Mouse (Mus musculus) G1E (cell line): Measurements from ENCODE around the gene Glt8d2. TPM values are rescaled to one million over a fixed set of nuclear protein-coding genes. Genes with fewer than 3 reads are reported as not detected.

ENCODE experiments used
- ATAC-seq: 2 replicates; pipeline ENCODE4 v1.8.0; 2016; ENCODE audit warnings: mild to moderate bottlenecking; ENCODE audit not compliant: insufficient number of reproducible peaks, poor library complexity, low FRiP score, severe bottlenecking; ENCODE audit errors: extremely low read depth
- DNase-seq: peaks from one replicate; pipeline ENCODE4 v3.0.0; 2012; ENCODE audit warnings: low spot score
- H3K27me3 ChIP-seq: 2 replicates; pipeline ENCODE4 v1.6.1; 2012; ENCODE audit warnings: mild to moderate bottlenecking, low read length, inconsistent platforms; ENCODE audit not compliant: insufficient read depth
- H3K36me3 ChIP-seq: replicated peaks from 2 replicates; pipeline ENCODE3; 2012; ENCODE audit warnings: mild to moderate bottlenecking, inconsistent platforms
- H3K4me1 ChIP-seq: 2 replicates; pipeline ENCODE4 v1.6.1; 2012; ENCODE audit warnings: low read depth, low read length, inconsistent platforms, mixed read lengths; ENCODE audit not compliant: insufficient read depth
- H3K4me3 ChIP-seq: 2 replicates; pipeline ENCODE4 v1.5.1; 2012; ENCODE audit warnings: low read depth, mild to moderate bottlenecking, inconsistent platforms, low read length, moderate library complexity, mixed read lengths
- H3K9me3 ChIP-seq: replicated peaks from 2 replicates; pipeline ENCODE4 v1.6.1; 2012; ENCODE audit warnings: inconsistent platforms
- CTCF ChIP-seq: IDR thresholded peaks from 2 replicates; pipeline ENCODE4 v1.5.1; 2012; ENCODE audit warnings: low read depth, low read length, inconsistent platforms, mixed read lengths
- GATA1 ChIP-seq: IDR thresholded peaks from 2 replicates; pipeline ENCODE4 v1.6.1; 2012; ENCODE audit warnings: borderline replicate concordance, low read length, inconsistent platforms, mixed read lengths
- GATA2 ChIP-seq: IDR thresholded peaks from 2 replicates; pipeline ENCODE4 v1.6.1; 2012; ENCODE audit warnings: low read depth, low read length, inconsistent platforms, borderline replicate concordance
- POLR2AphosphoS5 ChIP-seq: IDR thresholded peaks from 2 replicates; pipeline ENCODE4 v1.6.1; 2012; ENCODE audit warnings: low read depth, low read length, inconsistent platforms; ENCODE audit not compliant: insufficient replicate concordance
- TAL1 ChIP-seq: conservative IDR thresholded peaks from 2 replicates; pipeline ENCODE4 v1.6.1; 2012; ENCODE audit warnings: low read depth, low read length, inconsistent platforms, mixed read lengths
- polyA plus RNA-seq: library from polyadenylated mRNA; stranded (reverse); fragments of >175 nt; gene quantifications from 2 replicates; pipeline ENCODE4 v1.2.3, GENCODE M21; 2012
- total RNA-seq, 2 experiments: library from RNA; stranded (forward) in 1 of 2; stranded (reverse) in 1 of 2; fragments of 200-1000 nt in 1 of 2; fragments of >200 nt in 1 of 2; fragmentation: Nextera tagmentation in 1 of 2; gene quantifications; 2 replicates each; pipeline ENCODE4 v1.2.3; 2014 to 2017

The Glt8d2 gene
- total and polyA plus RNA-seq, 3 experiments, result 0.33 TPM; not detected in 2

DNA sequence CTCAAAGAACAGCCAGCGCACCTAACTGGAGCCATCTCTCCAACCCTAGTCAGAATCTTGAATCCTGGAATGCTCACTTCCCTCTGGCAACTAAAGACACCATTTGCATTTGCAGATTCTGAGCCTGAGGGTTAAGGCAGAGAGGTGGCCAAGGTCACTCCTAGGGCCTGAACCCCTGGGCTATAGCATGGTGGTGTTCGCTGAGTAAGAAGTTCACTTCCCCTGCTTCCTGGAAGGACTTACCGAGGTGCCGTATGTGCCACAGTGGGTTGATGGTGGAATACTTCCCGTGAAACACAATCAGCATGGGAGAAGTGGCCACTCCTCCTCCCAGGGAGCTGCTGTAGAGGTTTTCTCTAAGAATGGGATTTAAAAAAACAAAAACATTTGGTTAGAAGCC is 37.8 kb downstream of the Glt8d2 start:
- no peaks in the 10 kb centered on the region for H3K4me1 ChIP-seq
- H3K27me3 ChIP-seq, result peaks cover 2% of the 10 kb centered on the region; the same call in 1 of the 2 replicates
- H3K36me3 ChIP-seq, result peaks cover 29% of the 10 kb centered on the region
- no peak overlapping the region for H3K4me3 ChIP-seq
- H3K9me3 ChIP-seq, result no peaks in the 10 kb centered on the region
- no peak for ATAC-seq
- DNase-seq, result no peak
- TF ChIP-seq GATA2 (no peak), CTCF (no peak), GATA1 (no peak), TAL1 (no peak), POLR2AphosphoS5 (no peak)

- H3K4me1 ChIP-seq, result no peaks in the 10 kb centered on the region
- TF ChIP-seq TAL1, result no peak
- TF ChIP-seq POLR2AphosphoS5, result no peak
- TF ChIP-seq GATA1, result no peak
- TF ChIP-seq GATA2, result no peak
- no peak for TF ChIP-seq CTCF
- H3K9me3 ChIP-seq, result no peaks in the 10 kb centered on the region
- DNase-seq (no peak), ATAC-seq (no peak)
- peaks cover 42% of the 10 kb centered on the region for H3K36me3 ChIP-seq
- no peaks in the 10 kb centered on the region for H3K27me3 ChIP-seq
- no peak overlapping the region for H3K4me3 ChIP-seq
Measured at GRCm38 (mm10) chr10:82651221-82651620, 39.2 kb downstream of the Glt8d2 start.

GRCm38 (mm10) chr10:82647205-82647811 is 43.1 kb downstream of the Glt8d2 start:
- TF ChIP-seq CTCF, result no peak
- TF ChIP-seq GATA2, result no peak
- TF ChIP-seq GATA1, result no peak
- no peak for TF ChIP-seq TAL1
- TF ChIP-seq POLR2AphosphoS5, result no peak
- no peaks in the 10 kb centered on the region for H3K9me3 ChIP-seq
- H3K27me3 ChIP-seq, result no peaks in the 10 kb centered on the region
- H3K36me3 ChIP-seq, result peaks cover 72% of the 10 kb centered on the region
- DNase-seq, result no peak
- no peaks in the 10 kb centered on the region for H3K4me1 ChIP-seq
- no peak for ATAC-seq
- H3K4me3 ChIP-seq, result no peak overlapping the region

GRCm38 (mm10) chr10:82646083-82646482 is 44.4 kb downstream of the Glt8d2 start:
- H3K4me1 ChIP-seq, result no peaks in the 10 kb centered on the region
- H3K9me3 ChIP-seq, result no peaks in the 10 kb centered on the region
- H3K36me3 ChIP-seq, result peaks cover 71% of the 10 kb centered on the region
- H3K27me3 ChIP-seq, result no peaks in the 10 kb centered on the region
- DNase-seq (no peak), ATAC-seq (no peak)
- no peak for TF ChIP-seq GATA2
- TF ChIP-seq CTCF, result no peak
- no peak for TF ChIP-seq TAL1
- TF ChIP-seq GATA1, result no peak
- TF ChIP-seq POLR2AphosphoS5, result no peak
- no peak overlapping the region for H3K4me3 ChIP-seq

GRCm38 (mm10) chr10:82641481-82641880 is 49.0 kb downstream of the Glt8d2 start:
- H3K9me3 ChIP-seq, result no peaks in the 10 kb centered on the region
- H3K4me3 ChIP-seq, result no peak overlapping the region
- H3K4me1 ChIP-seq, result no peaks in the 10 kb centered on the region; the same call in 1 of the 2 replicates
- no peak for TF ChIP-seq CTCF
- no peak for TF ChIP-seq TAL1
- no peak for TF ChIP-seq GATA1
- no peak for TF ChIP-seq GATA2
- no peak for TF ChIP-seq POLR2AphosphoS5
- ATAC-seq (no peak), DNase-seq (no peak)
- no peaks in the 10 kb centered on the region for H3K27me3 ChIP-seq
- H3K36me3 ChIP-seq, result peaks cover 93% of the 10 kb centered on the region

GRCm38 (mm10) chr10:82639032-82639698 is 51.3 kb downstream of the Glt8d2 start:
- no peaks in the 10 kb centered on the region for H3K27me3 ChIP-seq
- no peaks in the 10 kb centered on the region for H3K9me3 ChIP-seq
- H3K4me3 ChIP-seq, result no peak overlapping the region
- H3K36me3 ChIP-seq, result peaks cover 89% of the 10 kb centered on the region
- no peak for TF ChIP-seq POLR2AphosphoS5
- no peak for TF ChIP-seq CTCF
- no peak for TF ChIP-seq TAL1
- TF ChIP-seq GATA1, result no peak
- no peak for TF ChIP-seq GATA2
- no peak for DNase-seq
- ATAC-seq, result no peak
- H3K4me1 ChIP-seq, result peaks cover 3% of the 10 kb centered on the region
